ENCODE assay signal across 35 mouse cellular contexts in the genomic region with DNA sequence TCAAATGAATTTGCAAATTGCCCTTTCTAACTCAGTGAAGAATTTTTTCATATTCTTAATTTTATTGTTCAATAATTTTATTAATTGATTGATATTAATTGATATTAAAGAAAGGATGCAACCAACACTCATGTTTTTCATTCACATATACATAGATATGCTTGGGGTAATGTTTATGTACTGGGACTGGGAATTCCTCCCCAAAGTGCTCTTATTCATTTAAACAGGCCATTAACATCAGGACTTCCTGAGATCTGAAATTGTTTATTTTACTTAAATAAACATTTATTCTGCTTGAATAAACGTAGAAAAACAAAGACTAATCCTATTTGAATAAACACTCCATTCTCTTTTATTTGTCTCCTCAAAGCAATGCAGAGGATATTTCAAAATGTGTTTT.
"Had no signal": no experiment of that assay in that cellular context is flagged by ENCODE, and none has a peak within 500 bp of the region (broad histone marks: within the 10 kb centered on the region; RNA-seq: fewer than 3 reads in every experiment).

No protein-coding gene starts in this region.

- H3K9ac ChIP-seq: heart, embryonic 12.5 days; heart, embryonic 13.5 days; heart, embryonic 15.5 days; hindbrain, embryonic 12.5 days; hindbrain, embryonic 13.5 days; hindbrain, embryonic 14.5 days; hindbrain, embryonic 15.5 days; intestine, embryonic 15.5 days; kidney, embryonic 15.5 days had no signal

- DNase-seq: heart, adult 2 months; heart, postnatal 10 days; heart, postnatal 14 days; heart, postnatal 36 days; heart, postnatal 4 days; kidney, adult 11 months; kidney, adult 18-20 months; kidney, adult 2 months; kidney, adult 8-10 months; kidney, adult 9 months; kidney, postnatal 10 days; kidney, postnatal 14 days; kidney, postnatal 25 days; kidney, postnatal 36 days; kidney, postnatal 4 days; layer of hippocampus, adult 9-11 months had no signal

- H3K36me3 ChIP-seq: heart, embryonic 10.5 days; heart, embryonic 12.5 days; heart, embryonic 13.5 days; heart, embryonic 15.5 days; hindbrain, embryonic 10.5 days; hindbrain, embryonic 12.5 days; hindbrain, embryonic 13.5 days; hindbrain, embryonic 15.5 days; intestine, embryonic 15.5 days; kidney, embryonic 15.5 days had no signal

- H3K9me3 ChIP-seq: heart, embryonic 10.5 days; heart, embryonic 12.5 days; heart, embryonic 13.5 days; heart, embryonic 15.5 days; hindbrain, embryonic 10.5 days; hindbrain, embryonic 12.5 days; hindbrain, embryonic 13.5 days; hindbrain, embryonic 15.5 days; intestine, embryonic 15.5 days; kidney, embryonic 15.5 days had no signal

- ATAC-seq: hindbrain, embryonic 16.5 days; hindbrain, postnatal 0 days; inflammation-experienced regulatory T-cells, adult 6 months; intestine, embryonic 15.5 days; intestine, embryonic 16.5 days; intestine, postnatal 0 days had no signal

- H3K4me3 ChIP-seq: heart, adult 2 months; heart, embryonic 10.5 days; heart, embryonic 12.5 days; heart, embryonic 13.5 days; heart, embryonic 15.5 days; hindbrain, embryonic 10.5 days; hindbrain, embryonic 12.5 days; hindbrain, embryonic 13.5 days; hindbrain, embryonic 15.5 days; intestine, embryonic 15.5 days; kidney, embryonic 15.5 days; layer of hippocampus, adult 2 months had no signal

- H3K27ac ChIP-seq: heart, adult 2 months; heart, embryonic 10.5 days; heart, embryonic 13.5 days; heart, embryonic 15.5 days; hindbrain, embryonic 10.5 days; hindbrain, embryonic 12.5 days; hindbrain, embryonic 13.5 days; hindbrain, embryonic 14.5 days; hindbrain, embryonic 15.5 days; hindbrain, postnatal 0 days; intestine, embryonic 15.5 days; kidney, embryonic 15.5 days; kidney, postnatal 0 days; layer of hippocampus, adult 2 months had no signal

- H3K4me1 ChIP-seq: heart, embryonic 10.5 days; heart, embryonic 12.5 days; heart, embryonic 13.5 days; heart, embryonic 15.5 days; hindbrain, embryonic 10.5 days; hindbrain, embryonic 12.5 days; hindbrain, embryonic 13.5 days; hindbrain, embryonic 15.5 days; intestine, embryonic 15.5 days; kidney, embryonic 15.5 days had no signal

- H3K4me2 ChIP-seq: heart, embryonic 11.5 days; heart, embryonic 12.5 days; heart, embryonic 13.5 days; heart, embryonic 15.5 days; hindbrain, embryonic 12.5 days; hindbrain, embryonic 13.5 days; hindbrain, embryonic 14.5 days; hindbrain, embryonic 15.5 days; intestine, embryonic 15.5 days; kidney, embryonic 15.5 days had no signal

- H3K27me3 ChIP-seq: heart, embryonic 12.5 days; heart, embryonic 13.5 days; heart, embryonic 15.5 days; hindbrain, embryonic 12.5 days; hindbrain, embryonic 13.5 days; hindbrain, embryonic 15.5 days; intestine, embryonic 15.5 days; kidney, embryonic 15.5 days had no signal
